Mouse (Mus musculus): Measurements from ENCODE around the gene Mapk11.

The Mapk11 gene

GRCm38 (mm10) chr15:89149271-89150040 lies at the start of gene Mapk11:
Mapk11 (minus strand) TSS chr15:89149628.
- DNase-seq (ENCODE audit: low spot score in 2 of 2) = no peak

DNA sequence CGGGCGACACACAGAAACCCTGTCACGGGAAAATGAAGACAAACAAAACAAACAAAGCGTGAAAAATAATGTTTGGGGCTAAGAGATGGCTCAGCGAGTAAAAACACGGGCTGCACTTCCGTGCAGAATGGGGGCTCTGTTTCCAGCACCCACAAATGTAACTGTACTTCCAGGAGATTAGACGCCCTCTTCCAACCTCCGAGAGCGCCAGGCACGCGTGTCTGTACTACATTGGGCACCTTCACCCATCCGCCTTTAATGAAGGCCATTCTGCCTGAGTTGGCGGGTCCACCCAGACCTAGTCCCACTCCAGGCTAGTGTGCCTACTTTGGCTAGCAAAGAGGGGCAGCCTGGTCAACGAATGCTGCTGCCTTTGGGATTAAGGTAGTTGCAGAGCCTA lies 47.6 kb upstream of the Mapk11 start:
- no peak for DNase-seq (ENCODE audit: low spot score in 2 of 2)

- DNase-seq (ENCODE audit: low spot score in 2 of 2) = peak; percentile 94 to 95
These were observed 46.9 kb upstream of the Mapk11 start, which contains the start of gene Dennd6b for GRCm38 (mm10) chr15:89196313-89196706. Dennd6b (minus strand) TSS chr15:89196496.

- DNase-seq (ENCODE audit: low spot score in 2 of 2) = peak; percentile 86 to 90
These were observed 46.4 kb upstream of the Mapk11 start for GRCm38 (mm10) chr15:89195690-89196312.

GRCm38 (mm10) chr15:89195261-89195681 lies 45.8 kb upstream of the Mapk11 start:
- no peak for DNase-seq (ENCODE audit: low spot score in 2 of 2)

GRCm38 (mm10) chr15:89184937-89185227 lies 35.5 kb upstream of the Mapk11 start:
- no peak for DNase-seq (ENCODE audit: low spot score in 2 of 2)

- DNase-seq (ENCODE audit: low spot score in 2 of 2) = peak in 1 of 2 experiments; percentile 11
These were observed 34.9 kb upstream of the Mapk11 start for GRCm38 (mm10) chr15:89184141-89184936.

DNA sequence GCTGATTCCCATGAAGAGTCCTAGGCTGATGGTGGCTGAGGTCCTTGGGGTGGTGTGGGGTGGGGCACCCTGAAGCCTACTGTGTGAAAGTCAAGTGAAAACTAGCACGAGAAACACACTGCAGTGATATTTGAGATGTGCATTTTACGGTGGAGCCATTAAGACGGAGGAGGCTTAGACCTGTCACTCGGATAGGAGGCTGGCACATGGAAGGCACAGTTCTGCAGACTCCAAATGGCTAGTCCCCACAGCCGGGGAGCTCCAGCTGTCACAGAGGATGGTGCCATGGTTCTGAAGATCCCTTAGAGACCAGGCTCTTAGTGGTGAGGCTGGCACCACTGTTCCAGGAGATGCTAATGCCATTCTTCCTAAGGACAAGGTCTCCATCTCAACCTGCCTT lies 33.4 kb upstream of the Mapk11 start:
- DNase-seq (ENCODE audit: low spot score in 2 of 2) = peak in 1 of 2 experiments; percentile 14

GRCm38 (mm10) chr15:89182328-89182741 lies 32.9 kb upstream of the Mapk11 start:
- peak in 1 of 2 experiments; percentile 51 for DNase-seq (ENCODE audit: low spot score in 2 of 2)

DNA sequence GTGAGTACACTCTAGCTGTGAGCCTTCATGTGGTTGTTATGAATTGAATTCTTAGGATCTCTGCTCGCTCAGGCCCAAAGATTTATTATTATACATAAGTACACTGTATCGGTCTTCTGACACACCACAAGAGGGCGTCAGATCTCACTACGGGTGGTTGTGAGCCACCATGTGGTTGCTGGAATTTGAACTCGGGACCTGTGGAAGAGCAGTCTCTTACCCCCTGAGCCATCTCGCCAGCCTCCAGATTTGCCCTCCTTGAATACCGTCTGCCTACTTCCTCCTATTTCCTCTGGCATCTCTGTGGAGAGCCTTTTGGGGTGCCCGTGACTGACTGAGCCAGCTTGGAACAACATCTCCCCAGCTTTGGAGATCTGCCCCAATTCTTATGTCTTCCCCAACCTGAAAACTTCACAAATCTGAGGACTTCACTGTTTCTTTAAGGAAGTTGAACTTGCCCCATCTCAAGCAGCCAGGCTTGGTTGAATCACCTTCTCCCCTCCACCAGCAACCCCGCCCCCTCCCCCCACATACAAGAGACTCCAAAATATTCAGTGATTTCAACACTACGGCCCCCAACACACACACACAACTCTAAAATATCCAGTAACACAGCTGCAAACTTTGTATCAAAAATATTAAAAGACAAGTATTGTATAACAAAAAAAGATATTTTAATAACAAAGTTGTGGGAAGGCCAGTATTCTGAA lies 32.3 kb upstream of the Mapk11 start:
- peak in 1 of 2 experiments; percentile 14 for DNase-seq (ENCODE audit: low spot score in 2 of 2)

DNA sequence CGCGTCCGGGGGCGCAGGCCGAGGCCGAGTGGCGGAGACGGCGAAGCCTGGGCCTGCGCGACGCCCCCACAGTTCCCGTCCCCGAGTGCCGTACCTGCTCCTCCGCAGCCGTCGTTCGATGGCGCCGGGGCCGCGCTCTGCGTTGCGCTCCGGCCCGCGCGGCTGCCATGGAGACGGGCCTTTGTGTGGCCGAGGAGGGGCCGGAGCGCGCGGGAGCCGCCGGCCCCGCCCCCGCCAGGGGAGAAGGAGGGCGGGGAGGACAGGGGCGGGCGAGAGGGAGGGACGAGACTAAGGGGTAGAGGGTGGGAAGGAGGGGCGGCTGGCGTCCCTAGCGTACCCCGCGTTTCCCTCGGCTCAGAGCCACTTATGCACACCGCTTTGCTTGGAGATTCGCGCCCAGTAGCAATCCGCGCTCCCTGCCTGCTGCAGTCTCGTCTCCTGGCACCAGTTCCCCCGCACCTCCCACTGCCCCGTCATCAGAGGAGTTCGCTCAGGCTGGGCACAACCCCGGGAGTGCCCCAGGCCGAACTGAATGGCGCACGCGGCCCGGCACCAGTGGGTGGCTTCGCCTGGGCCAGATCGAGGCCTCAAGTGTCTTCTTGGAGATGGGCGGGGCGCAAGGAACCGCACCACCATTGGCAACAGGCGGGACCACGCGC lies 31.3 kb upstream of the Mapk11 start, which contains the start of gene Plxnb2:
Plxnb2 (minus strand) TSS at position 218 of the 659 bp plus-strand sequence.
- DNase-seq (ENCODE audit: low spot score in 2 of 2) = peak; percentile 80 to 82

GRCm38 (mm10) chr15:89180081-89180541 lies 30.7 kb upstream of the Mapk11 start:
- no peak for DNase-seq (ENCODE audit: low spot score in 2 of 2)

DNA sequence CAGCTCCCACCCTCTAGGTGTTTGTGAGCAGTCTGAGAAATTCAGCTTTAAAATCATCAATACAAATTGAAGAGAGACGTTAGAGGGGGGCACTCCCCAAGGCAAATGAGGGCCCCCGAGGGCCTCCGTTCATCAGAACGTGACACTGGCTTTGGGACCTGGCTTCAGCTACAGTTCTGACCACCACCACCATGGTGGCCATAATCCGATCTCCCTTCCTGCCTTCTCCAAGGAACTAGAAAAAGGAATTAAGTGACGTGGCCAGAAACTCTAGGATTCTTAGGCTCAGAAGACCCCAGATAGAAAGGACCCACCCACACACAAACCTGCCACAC lies 30.2 kb upstream of the Mapk11 start:
- no peak for DNase-seq (ENCODE audit: low spot score in 2 of 2)

GRCm38 (mm10) chr15:89178954-89179629 lies 29.7 kb upstream of the Mapk11 start:
- DNase-seq (ENCODE audit: low spot score in 2 of 2) = peak; percentile 49 to 67

DNA sequence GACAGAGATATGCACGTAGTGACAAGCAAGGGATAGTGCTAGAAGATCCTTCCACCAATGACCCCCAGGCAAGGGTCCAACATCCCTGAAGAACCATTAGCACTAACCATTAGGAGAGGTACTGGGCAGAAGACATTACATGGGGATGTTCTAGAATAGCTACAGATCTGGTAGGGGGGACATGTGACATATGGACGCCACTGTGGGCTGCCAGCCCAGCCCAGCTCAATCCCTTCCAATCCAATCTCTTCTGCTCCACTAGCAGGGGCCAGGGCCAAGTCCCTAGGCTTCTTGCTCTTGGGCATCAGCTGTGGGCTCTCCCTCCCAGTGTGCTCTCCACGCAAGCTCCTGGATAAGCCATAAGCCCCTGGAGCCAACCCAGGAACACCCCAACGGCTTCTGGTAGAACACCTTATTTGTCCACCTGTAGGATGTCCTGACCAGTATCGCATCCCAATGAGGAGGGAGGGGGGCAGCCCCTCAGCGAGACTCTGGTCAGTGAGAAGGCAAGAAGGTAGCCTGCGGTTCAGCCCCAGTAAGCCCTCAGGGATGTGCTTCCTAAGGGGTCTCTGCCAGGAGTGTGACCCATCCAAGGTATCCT lies 28.9 kb upstream of the Mapk11 start:
- DNase-seq (ENCODE audit: low spot score in 2 of 2) = no peak

- DNase-seq (ENCODE audit: low spot score in 2 of 2) = no peak
These were observed 28.3 kb upstream of the Mapk11 start for GRCm38 (mm10) chr15:89177576-89178259.

DNA sequence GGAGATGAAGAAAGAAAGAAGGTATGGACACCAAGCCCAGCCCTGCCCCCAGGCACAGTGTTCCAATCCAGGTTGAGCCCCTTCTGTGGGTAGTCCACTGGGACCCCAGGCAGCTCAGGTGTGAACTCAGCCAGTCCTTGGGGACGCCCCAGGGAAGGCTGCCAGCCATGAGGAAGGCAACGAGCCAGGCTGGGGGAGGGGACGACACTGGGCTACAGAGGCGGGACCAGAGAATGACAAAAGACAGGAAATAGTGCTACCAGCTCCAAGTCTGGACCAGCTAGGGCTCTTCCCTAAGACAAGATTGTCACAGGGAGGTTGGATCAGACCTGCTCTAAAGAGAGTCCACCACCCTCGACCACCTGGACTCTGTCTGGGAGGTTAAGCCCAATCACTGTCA lies 27.7 kb upstream of the Mapk11 start:
- peak in 1 of 2 experiments; percentile 70 for DNase-seq (ENCODE audit: low spot score in 2 of 2)

GRCm38 (mm10) chr15:89175411-89176155 lies 26.2 kb upstream of the Mapk11 start:
- no peak for DNase-seq (ENCODE audit: low spot score in 2 of 2)

GRCm38 (mm10) chr15:89174889-89175339 lies 25.5 kb upstream of the Mapk11 start:
- DNase-seq (ENCODE audit: low spot score in 2 of 2) = no peak
